Mouse (Mus musculus): ENCODE data around the gene Hba-a2. TPM values are rescaled to one million over a fixed set of nuclear protein-coding genes. Genes with fewer than 3 reads are reported as not detected.
"Not testable (repeated sequence)": the region's sequence is repeated elsewhere in the genome, so short reads cannot be mapped to it uniquely, and the experiment has no call there.

Hba-a2 gene
- polyA plus RNA-seq, 1 experiment from 2014 or later, result 6,611 TPM

GRCm38 (mm10) chr11:32293479-32293878 is 2.8 kb upstream of the Hba-a2 start:
- WGBS, result 62% methylated on average over 3 of the region's 3 CpGs

GRCm38 (mm10) chr11:32297417-32297816 is 1.1 kb downstream of the Hba-a2 start:
- H3K4me1 ChIP-seq (replicated peaks; ENCODE audit: control insufficient read depth, insufficient read depth, low read length); H3K9ac ChIP-seq; DNase-seq (ENCODE audit: low spot score); ATAC-seq (ENCODE audit: low FRiP score); H3K27ac ChIP-seq; H3K4me3 ChIP-seq (replicated peaks; ENCODE audit: low read length); H3K36me3 ChIP-seq (replicated peaks; ENCODE audit: control insufficient read depth, insufficient read depth); H3K9me3 ChIP-seq (ENCODE audit: control insufficient read depth, low read length); H3K4me2 ChIP-seq (replicated peaks): not testable (repeated sequence)
- 70% methylated on average over 2 of the region's 2 CpGs for WGBS
- H3K27me3 ChIP-seq (ENCODE audit: control insufficient read depth, insufficient read depth, low read length), result peaks cover 10% of the 10 kb centered on the region; the same call in 1 of the 2 replicates

More at GRCm38 (mm10) chr11:32293479-32293878, 2.8 kb upstream of the Hba-a2 start:
- H3K4me1 ChIP-seq (replicated peaks; ENCODE audit: control insufficient read depth, insufficient read depth, low read length); H3K4me3 ChIP-seq (replicated peaks; ENCODE audit: low read length); H3K27me3 ChIP-seq (ENCODE audit: control insufficient read depth, insufficient read depth, low read length); H3K27ac ChIP-seq; H3K4me2 ChIP-seq (replicated peaks); H3K9ac ChIP-seq; H3K36me3 ChIP-seq (replicated peaks; ENCODE audit: control insufficient read depth, insufficient read depth); DNase-seq (ENCODE audit: low spot score); ATAC-seq (ENCODE audit: low FRiP score); H3K9me3 ChIP-seq (ENCODE audit: control insufficient read depth, low read length): not testable (repeated sequence)

- DNase-seq (ENCODE audit: low spot score), result no peak
- H3K9ac ChIP-seq, result no peak overlapping the region
- ATAC-seq (ENCODE audit: low FRiP score), result no peak
- H3K4me1 ChIP-seq (replicated peaks; ENCODE audit: control insufficient read depth, insufficient read depth, low read length), result no peaks in the 10 kb centered on the region
- peaks cover 10% of the 10 kb centered on the region; the same call in 1 of the 2 replicates for H3K27me3 ChIP-seq (ENCODE audit: control insufficient read depth, insufficient read depth, low read length)
- H3K4me2 ChIP-seq (replicated peaks), result no peak overlapping the region
- no peak overlapping the region for H3K4me3 ChIP-seq (replicated peaks; ENCODE audit: low read length)
- WGBS, result 91% methylated on average over 1 of the region's 1 CpGs
- H3K27ac ChIP-seq, result no peak overlapping the region
- H3K9me3 ChIP-seq (ENCODE audit: control insufficient read depth, low read length), result no peaks in the 10 kb centered on the region
- H3K36me3 ChIP-seq (replicated peaks; ENCODE audit: control insufficient read depth, insufficient read depth), result no peaks in the 10 kb centered on the region
Measured at GRCm38 (mm10) chr11:32297866-32298531, 1.7 kb downstream of the Hba-a2 start.

- Histone ChIP-seq H3K27me3 (ENCODE audit: control insufficient read depth, insufficient read depth, low read length) (peaks cover 10% of the 10 kb centered on the region; the same call in 1 of the 2 replicates), H3K9ac (no peak overlapping the region), H3K27ac (no peak overlapping the region), H3K4me3 (replicated peaks; ENCODE audit: low read length) (no peak overlapping the region), H3K36me3 (replicated peaks; ENCODE audit: control insufficient read depth, insufficient read depth) (no peaks in the 10 kb centered on the region), H3K9me3 (ENCODE audit: control insufficient read depth, low read length) (no peaks in the 10 kb centered on the region), H3K4me2 (replicated peaks) (no peak overlapping the region), H3K4me1 (replicated peaks; ENCODE audit: control insufficient read depth, insufficient read depth, low read length) (no peaks in the 10 kb centered on the region)
- 99% methylated on average over 2 of the region's 2 CpGs for WGBS
- no peak for DNase-seq (ENCODE audit: low spot score)
- no peak for ATAC-seq (ENCODE audit: low FRiP score)
Measured at GRCm38 (mm10) chr11:32298532-32298918, 2.2 kb downstream of the Hba-a2 start.

GRCm38 (mm10) chr11:32299865-32300264 is 3.6 kb downstream of the Hba-a2 start, which contains the start of gene Hbq1a:
Gene Hbq1a, plus strand, starts transcription at chr11:32300069.
- DNase-seq (ENCODE audit: low spot score) (peak; percentile 63), ATAC-seq (ENCODE audit: low FRiP score) (peak; percentile 71; the same call in 1 of the 2 replicates)
- H3K27ac ChIP-seq; H3K9me3 ChIP-seq (ENCODE audit: control insufficient read depth, low read length); H3K36me3 ChIP-seq (replicated peaks; ENCODE audit: control insufficient read depth, insufficient read depth); H3K4me1 ChIP-seq (replicated peaks; ENCODE audit: control insufficient read depth, insufficient read depth, low read length): not testable (repeated sequence)
- Histone ChIP-seq H3K4me3 (replicated peaks; ENCODE audit: low read length) (peak within 1 kb of the TSS; percentile 22; the same call in 1 of the 2 replicates), H3K4me2 (replicated peaks) (peak within 1 kb of the TSS; percentile 50), H3K9ac (0 out of 2 replicates have a peak within 1 kb of the TSS, but pooled peaks have one; percentile 10), H3K27me3 (ENCODE audit: control insufficient read depth, insufficient read depth, low read length) (peaks cover 10% of the 10 kb centered on the region; the same call in 1 of the 2 replicates)
- WGBS, result 6% methylated on average over 16 of the region's 16 CpGs

- Histone ChIP-seq H3K27ac (no peak overlapping the region), H3K4me1 (replicated peaks; ENCODE audit: control insufficient read depth, insufficient read depth, low read length) (no peaks in the 10 kb centered on the region), H3K4me2 (replicated peaks) (peak overlapping the region; percentile 50), H3K9ac (0 out of 2 replicates have a peak overlapping the region, but pooled peaks have one; percentile 10), H3K4me3 (replicated peaks; ENCODE audit: low read length) (peak overlapping the region; percentile 22; the same call in 1 of the 2 replicates), H3K27me3 (ENCODE audit: control insufficient read depth, insufficient read depth, low read length) (peaks cover 10% of the 10 kb centered on the region; the same call in 1 of the 2 replicates), H3K9me3 (ENCODE audit: control insufficient read depth, low read length) (no peaks in the 10 kb centered on the region), H3K36me3 (replicated peaks; ENCODE audit: control insufficient read depth, insufficient read depth) (no peaks in the 10 kb centered on the region)
- ATAC-seq (ENCODE audit: low FRiP score) (peak; percentile 31), DNase-seq (ENCODE audit: low spot score) (no peak)
- 58% methylated on average over 14 of the region's 17 CpGs for WGBS
Measured at GRCm38 (mm10) chr11:32300279-32301267, 4.3 kb downstream of the Hba-a2 start.

- H3K4me1 ChIP-seq (replicated peaks; ENCODE audit: control insufficient read depth, insufficient read depth, low read length), result no peaks in the 10 kb centered on the region
- H3K4me3 ChIP-seq (replicated peaks; ENCODE audit: low read length), result no peak overlapping the region
- H3K27me3 ChIP-seq (ENCODE audit: control insufficient read depth, insufficient read depth, low read length), result peaks cover 10% of the 10 kb centered on the region; the same call in 1 of the 2 replicates
- ATAC-seq (ENCODE audit: low FRiP score) (no peak), DNase-seq (ENCODE audit: low spot score) (no peak)
- no peaks in the 10 kb centered on the region for H3K36me3 ChIP-seq (replicated peaks; ENCODE audit: control insufficient read depth, insufficient read depth)
- WGBS, result 79% methylated on average over 1 of the region's 1 CpGs
- H3K9ac ChIP-seq, result no peak overlapping the region
- H3K4me2 ChIP-seq (replicated peaks), result no peak overlapping the region
- no peaks in the 10 kb centered on the region for H3K9me3 ChIP-seq (ENCODE audit: control insufficient read depth, low read length)
- no peak overlapping the region for H3K27ac ChIP-seq
Measured at GRCm38 (mm10) chr11:32301506-32301905, 5.2 kb downstream of the Hba-a2 start.

- ATAC-seq (ENCODE audit: low FRiP score), result no peak
Measured at GRCm38 (mm10) chr11:32302824-32303419, 6.6 kb downstream of the Hba-a2 start.

More at GRCm38 (mm10) chr11:32302824-32303419, 6.6 kb downstream of the Hba-a2 start:
- H3K9ac ChIP-seq, result no peak overlapping the region
- no peaks in the 10 kb centered on the region for H3K9me3 ChIP-seq (ENCODE audit: control insufficient read depth, low read length)
- no peak overlapping the region for H3K4me2 ChIP-seq (replicated peaks)
- DNase-seq (ENCODE audit: low spot score), result no peak
- 45% methylated on average over 2 of the region's 2 CpGs for WGBS
- H3K27ac ChIP-seq, result no peak overlapping the region
- no peaks in the 10 kb centered on the region for H3K4me1 ChIP-seq (replicated peaks; ENCODE audit: control insufficient read depth, insufficient read depth, low read length)
- H3K36me3 ChIP-seq (replicated peaks; ENCODE audit: control insufficient read depth, insufficient read depth), result no peaks in the 10 kb centered on the region
- H3K4me3 ChIP-seq (replicated peaks; ENCODE audit: low read length), result no peak overlapping the region
- H3K27me3 ChIP-seq (ENCODE audit: control insufficient read depth, insufficient read depth, low read length), result peaks cover 10% of the 10 kb centered on the region; the same call in 1 of the 2 replicates
